Mouse (Mus musculus): ENCODE measurements around the gene Ak8. TPM values are rescaled to one million over a fixed set of nuclear protein-coding genes. Genes with fewer than 3 reads are reported as not detected.

The Ak8 gene
- polyA plus RNA-seq, 1 experiment from 2014 or later = 0.34 TPM

DNA sequence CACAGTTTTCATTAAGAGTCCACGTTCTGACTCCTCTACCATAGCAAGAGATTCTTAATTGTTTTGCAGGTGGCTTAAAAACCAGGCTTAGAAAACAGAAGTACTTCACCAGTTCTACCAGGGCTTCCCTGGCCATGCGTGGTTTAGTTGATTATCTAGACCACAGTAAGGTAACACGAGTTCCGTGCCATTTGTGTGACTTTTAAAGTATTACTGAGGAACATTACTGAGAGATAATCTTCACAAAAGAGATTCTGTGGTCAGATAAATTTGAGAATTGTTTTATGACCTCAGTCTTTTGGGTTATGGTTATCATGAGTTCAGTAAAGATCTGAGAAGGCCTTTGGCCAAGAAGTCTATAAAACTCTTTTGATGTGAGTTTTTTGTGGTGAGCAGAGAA, 159.3 kb downstream of the Ak8 start:
- ATAC-seq (ENCODE audit: insufficient read depth, low FRiP score, low TSS enrichment) (no peak), DNase-seq (ENCODE audit: low spot score) (no peak)
- Histone ChIP-seq H3K9me3 (ENCODE audit: control insufficient read depth, low read length) (no peaks in the 10 kb centered on the region), H3K36me3 (ENCODE audit: control insufficient read depth, insufficient read depth, low read length) (peaks cover 6% of the 10 kb centered on the region; the same call in 1 of the 2 replicates), H3K27me3 (ENCODE audit: control insufficient read depth, insufficient read depth, low read length) (no peaks in the 10 kb centered on the region), H3K4me1 (ENCODE audit: control insufficient read depth, insufficient read depth, low read length) (no peaks in the 10 kb centered on the region), H3K4me2 (ENCODE audit: low read depth) (no peak overlapping the region), H3K9ac (ENCODE audit: low read length) (no peak overlapping the region), H3K27ac (ENCODE audit: low read depth, low read length) (no peak overlapping the region), H3K4me3 (ENCODE audit: low read depth, low read length) (no peak overlapping the region)
- 95% methylated on average over 4 of the region's 4 CpGs for WGBS

GRCm38 (mm10) chr2:28860678-28861423, 160.9 kb downstream of the Ak8 start:
- ATAC-seq (ENCODE audit: insufficient read depth, low FRiP score, low TSS enrichment) (no peak), DNase-seq (ENCODE audit: low spot score) (no peak)
- no peaks in the 10 kb centered on the region for H3K27me3 ChIP-seq (ENCODE audit: control insufficient read depth, insufficient read depth, low read length)
- no peak overlapping the region for H3K4me3 ChIP-seq (ENCODE audit: low read depth, low read length)
- H3K9ac ChIP-seq (ENCODE audit: low read length) = no peak overlapping the region
- H3K4me2 ChIP-seq (ENCODE audit: low read depth) = no peak overlapping the region
- 92% methylated on average over 8 of the region's 8 CpGs for WGBS
- H3K9me3 ChIP-seq (ENCODE audit: control insufficient read depth, low read length) = no peaks in the 10 kb centered on the region
- no peaks in the 10 kb centered on the region for H3K4me1 ChIP-seq (ENCODE audit: control insufficient read depth, insufficient read depth, low read length)
- no peak overlapping the region for H3K27ac ChIP-seq (ENCODE audit: low read depth, low read length)
- H3K36me3 ChIP-seq (ENCODE audit: control insufficient read depth, insufficient read depth, low read length) = peaks cover 6% of the 10 kb centered on the region; the same call in 1 of the 2 replicates

Small RNAs within 50 kb of the gene (microRNA-seq; reads per million reads assigned to microRNA genes)
- 1.3 reads per million for gene Mir3088

Other genes starting within 250 kb of the Ak8 start
- gene 1700007K13Rik, start 233.8 kb upstream of the Ak8 start, polyA plus RNA-seq (2014; fragmentation: Nextera tagmentation; extraction: Ambion mirVana) = 0.42 and 0.99 TPM in 2 replicates
- 66.7 and 66.9 TPM in 2 replicates for gene Mrps2, start 232.1 kb upstream of the Ak8 start, polyA plus RNA-seq (2014; fragmentation: Nextera tagmentation; extraction: Ambion mirVana)
- 0.82 TPM in 1 of 2 replicates, not detected in the other for gene Gbgt1, start 203.3 kb upstream of the Ak8 start, polyA plus RNA-seq (2014; fragmentation: Nextera tagmentation; extraction: Ambion mirVana)
- gene Gm10134, start 194.1 kb upstream of the Ak8 start, polyA plus RNA-seq (2014; fragmentation: Nextera tagmentation; extraction: Ambion mirVana) = 1.0 TPM in 1 of 2 replicates, not detected in the other
- 62.8 and 86.7 TPM in 2 replicates for gene Ralgds, start 187.0 kb upstream of the Ak8 start, polyA plus RNA-seq (2014; fragmentation: Nextera tagmentation; extraction: Ambion mirVana)
- not detected in 2 replicates for gene Cel, start 136.8 kb upstream of the Ak8 start, polyA plus RNA-seq (2014; fragmentation: Nextera tagmentation; extraction: Ambion mirVana)
- gene Gtf3c5, start 116.4 kb upstream of the Ak8 start, polyA plus RNA-seq (2014; fragmentation: Nextera tagmentation; extraction: Ambion mirVana) = 39.7 and 43.8 TPM in 2 replicates
- 2.6 and 3.3 TPM in 2 replicates for gene Gfi1b, start 78.2 kb upstream of the Ak8 start, polyA plus RNA-seq (2014; fragmentation: Nextera tagmentation; extraction: Ambion mirVana)
- 24.1 TPM in 2 replicates for gene Tsc1, start 58.9 kb upstream of the Ak8 start, polyA plus RNA-seq (2014; fragmentation: Nextera tagmentation; extraction: Ambion mirVana)
- 0.99 and 1.2 TPM in 2 replicates for gene Spaca9, start 437 bp upstream of the Ak8 start, polyA plus RNA-seq (2014; fragmentation: Nextera tagmentation; extraction: Ambion mirVana)
- 35.9 and 38.7 TPM in 2 replicates for gene Gtf3c4, start 140.2 kb downstream of the Ak8 start, polyA plus RNA-seq (2014; fragmentation: Nextera tagmentation; extraction: Ambion mirVana)
- 20.5 and 20.6 TPM in 2 replicates for gene Ddx31, start 140.2 kb downstream of the Ak8 start, polyA plus RNA-seq (2014; fragmentation: Nextera tagmentation; extraction: Ambion mirVana)
- 9.2 and 10.2 TPM in 2 replicates for gene Barhl1, start 216.5 kb downstream of the Ak8 start, polyA plus RNA-seq (2014; fragmentation: Nextera tagmentation; extraction: Ambion mirVana)